In the genomic region with DNA sequence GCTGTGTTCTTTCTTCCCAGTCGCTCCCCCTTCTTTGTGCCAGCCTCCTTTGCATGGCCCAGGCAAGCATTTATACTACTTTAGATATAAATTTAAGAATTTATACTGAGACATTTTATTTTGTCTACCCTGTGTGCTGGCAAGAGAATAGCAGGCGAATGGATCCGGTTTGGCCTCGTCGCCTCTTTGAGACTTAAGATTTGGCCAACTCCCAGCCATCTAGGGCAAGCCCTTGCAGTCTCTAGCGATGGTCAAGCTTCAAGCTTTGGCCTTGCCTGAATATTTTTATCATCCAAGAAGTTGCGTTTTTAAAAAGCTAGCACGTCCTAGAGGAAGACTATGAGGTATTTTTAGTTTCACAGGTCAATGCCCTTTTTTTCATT, we compare ENCODE assay signal across 8 mouse cellular contexts. TPM values are rescaled to one million over a fixed set of nuclear protein-coding genes. Genes with fewer than 3 reads are reported as not detected.
DNase-seq lines count a peak whose midpoint lies in the region; ATAC-seq lines count a peak whose summit lies in the region.

No protein-coding gene starts in this region.

- H3K4me1 ChIP-seq in hindbrain, embryonic 10.5 days (replicated peaks), result peaks cover 30% of the 10 kb centered on the region

- WGBS in hindbrain, embryonic 10.5 days, result 13% methylated on average over 8 of the region's 8 CpGs

- no peaks in the 10 kb centered on the region for H3K9me3 ChIP-seq in hindbrain, embryonic 10.5 days

- H3K36me3 ChIP-seq in hindbrain, embryonic 10.5 days, result peaks cover 15% of the 10 kb centered on the region

- peak; percentile 29 for ATAC-seq in frontal cortex, adult (ENCODE audit: low TSS enrichment)

- DNase-seq in frontal cortex, postnatal 36 days (ENCODE audit: low spot score in 2 of 2), result no peak
- peak; percentile 64 for DNase-seq in MN1 (ENCODE audit: low spot score)
- no peak for DNase-seq in hindbrain, embryonic 10.5 days (ENCODE audit: low spot score)
- DNase-seq in lung, postnatal 25 days (ENCODE audit: low spot score), result peak; percentile 30
- DNase-seq in ovary, adult 18-20 months (ENCODE audit: low spot score), result no peak
- no peak for DNase-seq in cerebellum, adult 9-10 months
- DNase-seq in layer of hippocampus, postnatal 36 days, result no peak

- peak overlapping the region; percentile 78 for H3K4me3 ChIP-seq in hindbrain, embryonic 10.5 days

- no peaks in the 10 kb centered on the region for H3K27me3 ChIP-seq in hindbrain, embryonic 10.5 days (ENCODE audit: insufficient read depth, poor library complexity, severe bottlenecking)

- peak overlapping the region; percentile 95 for H3K27ac ChIP-seq in hindbrain, embryonic 10.5 days

RNA-seq across cellular contexts. Expression of a gene that starts 0.4 kb away (rescaled TPM):
- 26.4 and 29.4 TPM in 2 replicates for polyA plus RNA-seq in hindbrain, embryonic 10.5 days (2016; fragmentation: Nextera tagmentation; extraction: Ambion mirVana)
- 10 to 100 TPM; 22.6 to 25.4 TPM for total RNA-seq in layer of hippocampus, postnatal 36 days (2021)

Comparison
In these comparisons a context has a peak if more than half of its experiments do, and no peak if none do; other contexts are left out.
1. DNase-seq: peak in MN1 (single experiment) and lung, postnatal 25 days (single experiment); none in frontal cortex, postnatal 36 days (0 of 2), hindbrain, embryonic 10.5 days (single experiment), ovary, adult 18-20 months (single experiment), cerebellum, adult 9-10 months (single experiment) and layer of hippocampus, postnatal 36 days (0 of 2).